Mouse (Mus musculus) CH12F3 (cell line): ENCODE measurements around the gene March9.
"Not testable (repeated sequence)": the region's sequence is repeated elsewhere in the genome, so short reads cannot be mapped to it uniquely, and the experiment has no call there.

ENCODE experiments used
- in situ Hi-C: fragments of 300-500 bp; cut with MboI; formaldehyde crosslinking; loops from 2 replicates; pipeline ENCODE4 v1.14.3; 2020; ENCODE audit warnings: low sequenced_read_pairs

March9 gene

DNA sequence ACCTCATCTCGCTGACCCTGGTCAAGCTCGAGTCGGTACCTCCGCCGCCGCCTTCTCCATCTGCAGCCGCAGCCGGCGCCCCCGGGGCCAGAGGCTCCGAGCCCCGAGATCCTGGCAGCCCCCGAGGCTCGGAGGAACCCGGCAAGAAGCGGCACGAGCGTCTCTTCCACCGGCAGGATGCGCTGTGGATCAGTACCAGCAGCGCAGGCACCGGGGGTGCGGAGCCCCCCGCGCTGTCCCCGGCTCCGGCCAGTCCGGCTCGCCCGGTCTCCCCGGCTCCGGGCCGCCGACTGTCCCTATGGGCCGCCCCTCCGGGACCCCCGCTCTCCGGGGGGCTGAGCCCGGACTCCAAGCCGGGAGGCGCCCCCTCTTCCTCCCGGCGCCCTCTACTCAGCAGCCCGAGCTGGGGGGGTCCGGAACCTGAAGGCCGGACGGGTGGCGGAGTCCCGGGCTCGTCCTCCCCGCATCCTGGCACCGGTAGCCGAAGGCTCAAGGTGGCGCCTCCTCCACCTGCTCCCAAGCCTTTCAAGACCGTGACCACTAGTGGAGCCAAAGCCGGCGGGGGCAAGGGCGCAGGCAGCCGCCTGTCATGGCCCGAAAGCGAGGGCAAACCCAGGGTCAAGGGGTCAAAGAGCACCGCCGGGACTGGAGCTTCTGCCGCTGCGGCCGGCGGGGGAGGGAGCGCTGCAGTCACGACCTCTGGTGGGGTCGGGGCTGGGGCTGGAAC lies 19.8 kb upstream of the March9 start:
- in situ Hi-C loops: no loop called here

DNA sequence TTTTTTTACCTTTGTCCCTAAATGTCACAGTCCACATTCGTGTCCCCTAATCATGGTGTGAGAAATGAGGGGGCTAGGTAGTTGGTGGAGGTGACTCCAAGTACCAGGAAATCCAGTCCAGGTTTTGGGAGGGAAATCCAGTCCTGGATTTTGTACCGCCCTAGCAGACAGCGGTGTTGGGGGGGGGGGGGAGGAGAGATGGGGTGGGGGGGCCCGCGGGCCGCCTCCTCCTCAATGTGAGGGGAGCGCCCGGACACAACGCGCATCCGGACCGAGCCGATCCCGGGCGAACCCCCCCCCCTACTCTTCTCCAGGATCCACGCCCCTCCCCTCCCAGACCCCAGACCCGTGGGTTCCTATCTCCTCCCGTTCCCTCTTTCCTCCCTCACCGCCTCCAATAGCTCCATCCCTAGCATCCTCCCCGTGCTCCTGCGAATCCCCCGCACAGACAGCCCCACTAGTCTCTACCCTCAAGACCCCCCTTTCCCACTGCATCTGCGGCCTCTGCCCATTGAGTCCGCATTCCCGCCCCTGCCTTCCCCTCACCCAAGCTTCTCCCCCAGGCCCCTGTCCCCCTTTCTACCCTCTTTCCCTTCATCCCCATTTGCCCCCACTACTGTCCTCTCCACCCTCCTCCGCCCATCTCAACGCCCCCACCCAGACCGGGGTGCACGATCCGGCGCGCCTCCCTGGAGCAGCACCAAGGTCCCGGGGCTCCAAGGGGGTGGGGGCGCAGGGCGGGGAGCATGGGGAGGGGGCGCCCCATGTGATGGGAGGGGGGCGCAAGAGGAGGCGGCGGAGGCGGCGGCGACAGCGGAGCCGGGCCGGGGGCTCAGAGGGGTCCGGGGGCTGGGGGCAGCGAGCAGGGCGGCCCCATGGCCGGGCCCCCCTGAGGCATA lies 18.9 kb upstream of the March9 start:
- in situ Hi-C loops: no loop called here

DNA sequence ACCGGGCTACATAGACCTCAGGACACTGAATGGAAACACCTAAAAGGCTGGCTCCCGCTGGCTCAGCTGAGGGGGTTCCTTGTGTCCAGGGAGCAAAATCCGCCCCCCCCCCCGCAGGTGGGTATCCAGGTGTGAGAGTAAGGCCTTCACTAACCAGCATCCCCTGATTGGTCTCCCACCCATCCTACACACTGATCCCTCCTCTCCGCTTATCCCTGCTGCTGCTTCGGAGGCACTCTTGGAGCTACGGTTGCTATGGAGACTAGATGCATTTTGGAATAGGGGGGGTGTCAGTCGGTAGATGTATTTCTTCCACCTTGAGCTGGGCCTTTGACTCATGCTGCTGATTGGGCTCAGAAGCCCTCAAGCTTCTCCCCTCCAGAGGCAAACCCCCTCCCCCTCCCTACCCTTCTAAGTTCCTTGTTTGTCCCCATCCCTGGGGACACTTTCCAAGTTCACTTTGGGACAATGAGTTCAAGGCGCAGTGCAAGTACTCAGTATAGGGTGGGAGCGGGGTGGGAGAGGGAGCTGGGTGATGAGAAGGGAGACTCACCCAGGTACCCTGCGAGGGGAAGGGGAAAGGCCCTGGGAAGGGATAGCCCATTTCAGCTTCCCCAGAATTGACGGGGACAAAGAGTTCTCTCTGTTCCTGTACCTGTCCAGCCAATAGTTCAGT lies 18.2 kb upstream of the March9 start:
- in situ Hi-C loops: no loop called here

DNA sequence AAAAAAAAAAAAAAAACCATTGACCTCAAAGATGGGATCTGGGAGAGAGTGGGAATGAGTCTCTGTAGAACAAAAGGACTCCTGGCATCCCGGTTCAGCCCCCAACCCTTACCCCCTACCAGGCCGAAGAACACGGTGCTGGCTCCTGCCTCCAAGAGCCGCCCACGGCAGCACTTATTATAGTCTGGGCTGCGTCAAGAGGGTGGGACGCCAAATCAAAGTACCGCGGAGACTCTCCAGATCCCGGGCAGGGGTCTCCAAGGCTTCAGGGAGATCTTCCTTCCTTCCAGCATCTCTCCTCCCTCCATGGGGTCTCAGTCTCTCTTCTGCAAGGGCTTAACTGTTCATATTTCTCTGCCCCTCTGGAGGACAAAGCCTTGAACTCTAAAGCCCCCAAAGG lies 17.5 kb upstream of the March9 start:
- in situ Hi-C loops: no loop called here

GRCm38 (mm10) chr10:127076082-127076481 lies 16.1 kb upstream of the March9 start:
- in situ Hi-C loops: no loop called here

- in situ Hi-C loops: no loop called here
Observed at GRCm38 (mm10) chr10:127075651-127076050, 15.7 kb upstream of the March9 start.

GRCm38 (mm10) chr10:127075080-127075479 lies 15.1 kb upstream of the March9 start, which contains the start of gene Agap2:
Gene Agap2, plus strand, starts transcription at chr10:127075284.
- in situ Hi-C loops: no loop called here

- in situ Hi-C loops: no loop called here
Observed at GRCm38 (mm10) chr10:127073981-127074380, 14.0 kb upstream of the March9 start.

GRCm38 (mm10) chr10:127072969-127073368 lies 13.0 kb upstream of the March9 start:
- in situ Hi-C loops: not testable (repeated sequence)

GRCm38 (mm10) chr10:127072270-127072669 lies 12.3 kb upstream of the March9 start:
- in situ Hi-C loops: not testable (repeated sequence)

DNA sequence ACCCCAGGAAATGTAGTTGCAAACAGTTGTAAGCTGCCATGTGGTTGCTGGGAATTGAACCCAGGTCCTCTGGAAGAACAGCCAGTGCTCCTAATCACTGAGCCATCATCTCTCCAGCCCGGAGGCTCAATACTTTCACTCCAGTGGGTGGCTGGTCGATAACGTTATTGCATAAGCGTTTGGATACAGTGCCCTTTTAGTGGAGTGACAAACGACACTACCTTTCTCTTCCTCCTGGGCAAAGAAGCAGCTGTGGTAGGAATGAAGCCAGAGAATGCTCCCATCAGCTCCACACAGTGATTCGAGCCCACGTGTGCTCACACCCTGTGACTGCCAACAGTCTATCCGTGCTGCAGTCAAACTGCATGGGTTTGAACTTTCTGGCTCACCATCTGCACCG lies 11.2 kb upstream of the March9 start:
- in situ Hi-C loops: no loop called here

GRCm38 (mm10) chr10:127070190-127071121 lies 10.5 kb upstream of the March9 start, which contains the start of gene Tspan31:
Gene Tspan31, minus strand, starts transcription at chr10:127070264.
- in situ Hi-C loops: no loop called here

DNA sequence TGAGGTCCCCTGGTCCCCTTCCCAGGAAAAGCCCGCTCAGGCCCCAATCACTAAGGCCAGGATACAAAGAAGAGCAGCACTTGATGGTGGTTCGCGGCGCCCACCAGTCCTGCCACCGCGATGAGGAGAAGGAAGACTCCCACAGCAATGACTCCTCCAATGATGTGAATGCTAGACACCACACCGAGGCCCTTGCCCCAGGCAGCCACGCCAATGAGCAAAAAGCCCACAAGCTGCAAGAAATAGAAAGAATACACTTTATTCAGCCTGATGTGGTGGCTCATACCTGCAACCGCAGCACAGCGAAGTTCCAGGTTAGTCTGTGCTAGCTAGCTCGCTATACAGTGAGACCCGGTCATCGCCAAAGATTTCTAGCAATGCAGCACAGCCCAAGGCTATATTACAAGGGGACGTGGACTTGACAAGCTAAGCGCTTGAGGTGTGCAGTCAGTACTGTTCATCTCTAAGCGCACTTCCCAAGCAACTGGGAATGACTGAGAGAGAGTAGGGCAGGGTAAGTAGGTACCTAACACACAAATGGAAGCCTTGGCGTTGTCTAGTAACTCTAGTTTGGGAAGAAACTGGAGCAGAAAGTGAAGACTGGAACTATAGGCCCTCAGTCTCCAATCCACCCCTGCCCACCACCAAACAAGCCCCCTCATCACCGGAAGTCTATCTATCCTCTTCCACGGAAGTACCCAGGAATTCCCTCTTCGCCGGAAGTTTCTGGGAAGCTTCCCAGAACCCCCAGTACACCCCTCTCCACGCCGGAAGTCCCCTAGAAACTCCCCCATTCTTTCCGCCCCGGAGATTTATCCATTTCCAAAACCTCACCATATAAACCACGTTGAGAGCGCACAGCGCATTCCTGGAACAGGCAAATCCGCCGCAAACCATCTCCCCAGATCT lies 9.6 kb upstream of the March9 start:
- in situ Hi-C loops: no loop called here

DNA sequence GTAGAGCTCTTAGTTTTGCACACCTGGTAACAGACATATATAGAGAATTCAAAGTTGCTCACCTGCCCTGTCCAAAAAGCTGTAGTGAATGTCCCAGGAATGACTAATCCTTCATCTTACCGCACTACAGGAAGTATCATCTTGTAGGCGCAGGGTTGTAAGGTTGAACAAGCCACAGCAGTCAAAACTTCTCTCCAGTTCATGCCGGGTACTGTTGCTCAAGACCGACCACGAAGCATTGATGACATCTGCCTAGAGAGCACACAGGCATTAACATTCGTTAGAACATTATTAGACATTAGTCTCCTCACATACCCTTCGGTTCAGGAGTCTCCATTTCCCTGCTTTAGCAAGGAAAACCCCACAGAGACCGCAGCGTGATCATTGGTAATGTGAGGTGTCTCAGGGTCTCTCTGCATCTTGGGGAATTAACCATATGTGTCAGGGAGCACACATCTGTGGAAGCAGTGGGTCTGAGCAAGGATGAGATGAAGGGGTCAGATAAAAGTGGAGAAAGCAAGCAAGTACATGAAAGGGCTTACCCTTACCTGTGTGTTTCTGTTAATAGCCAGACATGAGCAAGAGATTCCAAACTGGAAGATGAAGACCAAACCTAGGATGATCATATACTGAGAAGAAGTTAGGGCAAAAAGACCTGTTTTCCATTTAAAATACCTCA lies 8.5 kb upstream of the March9 start:
- in situ Hi-C loops: no loop called here

- in situ Hi-C loops: no loop called here
Observed at GRCm38 (mm10) chr10:127066519-127067018, 6.6 kb upstream of the March9 start.

- in situ Hi-C loops: no loop called here
Observed at GRCm38 (mm10) chr10:127065981-127066380, 6.0 kb upstream of the March9 start.

DNA sequence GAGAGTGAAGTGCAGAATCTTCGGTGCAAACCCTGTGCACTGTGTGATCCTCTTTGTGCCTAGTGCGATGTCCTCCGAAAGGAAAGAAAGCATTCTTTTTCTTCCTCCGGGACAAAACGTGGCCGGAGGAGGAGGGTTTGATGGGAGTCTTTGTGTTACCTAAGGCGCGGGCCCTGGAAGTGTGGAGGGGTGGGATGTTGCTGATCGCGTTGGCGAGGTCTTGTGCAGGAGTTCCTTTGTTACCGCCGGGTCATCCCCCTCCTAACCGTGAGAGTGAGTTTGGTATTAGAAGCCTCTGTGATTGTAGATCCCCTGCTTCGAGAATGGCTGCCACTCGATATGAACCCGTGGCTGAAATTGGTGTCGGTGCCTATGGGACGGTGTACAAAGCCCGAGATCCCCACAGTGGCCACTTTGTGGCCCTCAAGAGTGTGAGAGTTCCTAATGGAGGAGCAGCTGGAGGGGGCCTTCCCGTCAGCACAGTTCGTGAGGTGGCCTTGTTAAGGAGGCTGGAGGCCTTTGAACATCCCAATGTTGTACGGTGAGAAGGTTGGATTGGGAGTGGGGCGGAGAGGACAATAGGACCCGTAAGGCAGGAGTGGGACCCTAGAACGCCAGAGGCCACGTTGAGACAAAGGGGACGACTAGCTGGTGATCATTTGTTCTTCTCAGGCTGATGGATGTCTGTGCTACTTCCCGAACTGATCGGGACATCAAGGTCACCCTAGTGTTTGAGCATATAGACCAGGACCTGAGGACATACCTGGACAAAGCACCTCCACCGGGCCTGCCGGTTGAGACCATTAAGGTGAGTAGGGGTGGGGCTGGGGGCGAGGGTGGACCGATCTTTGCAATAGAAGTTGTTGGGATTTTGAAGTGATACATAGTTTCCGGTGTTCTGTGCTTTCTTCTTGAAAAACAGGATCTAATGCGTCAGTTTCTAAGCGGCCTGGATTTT lies 4.2 kb upstream of the March9 start:
- in situ Hi-C loops: no loop called here
